Mouse (Mus musculus) hindbrain, embryonic 11.5 days (tissue): ENCODE results near the gene Grk6. TPM values are rescaled to one million over a fixed set of nuclear protein-coding genes. Genes with fewer than 3 reads are reported as not detected.
A peak's percentile ranks its signal among the peaks of the same experiment; 100 is the strongest.

Experiments
- ATAC-seq: fragments of 200-750 bp; cut with Nextera tagmentation; 2 replicates; pipeline ENCODE4 v1.8.0; 2017; ENCODE audit warnings: mild to moderate bottlenecking, moderate TSS enrichment, moderate library complexity; ENCODE audit not compliant: low FRiP score
- DNase-seq: peaks from one replicate; pipeline ENCODE4 v3.0.0-alpha.2; 2015; ENCODE audit warnings: low spot score
- H3K27ac ChIP-seq: fragments of 300-500 bp; sonication (generic); 2 replicates; pipeline ENCODE4 v1.5.1; 2014; ENCODE audit warnings: mild to moderate bottlenecking, low read depth, low read length
- H3K27me3 ChIP-seq: fragments of 300-500 bp; sonication (generic); 2 replicates; pipeline ENCODE4 v1.6.1; 2014; ENCODE audit warnings: mild to moderate bottlenecking, low read length, moderate library complexity, mixed read lengths; ENCODE audit not compliant: control insufficient read depth, insufficient read depth
- H3K36me3 ChIP-seq: fragments of 300-500 bp; sonication (generic); 2 replicates; pipeline ENCODE4 v1.6.1; 2014; ENCODE audit warnings: mild to moderate bottlenecking, low read length, moderate library complexity, mixed read lengths; ENCODE audit not compliant: control insufficient read depth, insufficient read depth
- H3K4me1 ChIP-seq: fragments of 300-500 bp; sonication (generic); replicated peaks from 2 replicates; pipeline ENCODE4 v1.6.1; 2014; ENCODE audit warnings: low read length, mixed read lengths; ENCODE audit not compliant: control insufficient read depth, insufficient read depth
- H3K4me2 ChIP-seq: fragments of 300-500 bp; sonication (generic); replicated peaks from 2 replicates; pipeline ENCODE4 v1.6.1; 2014; ENCODE audit warnings: mild to moderate bottlenecking, low read depth, low read length
- H3K4me3 ChIP-seq: fragments of 300-500 bp; sonication (generic); 2 replicates; pipeline ENCODE4 v1.5.1; 2014; ENCODE audit warnings: low read depth, low read length
- H3K9ac ChIP-seq: fragments of 300-500 bp; sonication (generic); 2 replicates; pipeline ENCODE4 v1.6.1; 2014; ENCODE audit warnings: low read depth, low read length
- H3K9me3 ChIP-seq: fragments of 300-500 bp; sonication (generic); 2 replicates; pipeline ENCODE4 v1.6.1; 2016; ENCODE audit warnings: low read length; ENCODE audit not compliant: control insufficient read depth
- WGBS: fragments of 180-500 bp; shearing (Covaris S2); extraction: QIAGEN DNeasy Blood & Tissue Kit; methylation state at CpG from one replicate; pipeline ENCODE4 v1.1.7; 2014; 5-methylcytosine and 5-hydroxymethylcytosine counted together
- polyA plus RNA-seq: library from polyadenylated mRNA; unstranded; fragments of >200 nt; fragmentation: Nextera tagmentation; extraction: Ambion mirVana; gene quantifications from 2 replicates; pipeline ENCODE4 v1.2.1, GENCODE M21; 2014

The Grk6 gene
- polyA plus RNA-seq, 1 experiment from 2014 or later, result 37.6 TPM

- no peaks in the 10 kb centered on the region for H3K27me3 ChIP-seq
- no peak for ATAC-seq
- H3K4me2 ChIP-seq, result no peak overlapping the region
- 53% methylated on average over 8 of the region's 11 CpGs for WGBS
- H3K4me3 ChIP-seq, result no peak overlapping the region
- H3K27ac ChIP-seq, result no peak overlapping the region
- no peaks in the 10 kb centered on the region for H3K9me3 ChIP-seq
- peak; percentile 43 for DNase-seq
- peaks cover 13% of the 10 kb centered on the region for H3K4me1 ChIP-seq
- peaks cover 13% of the 10 kb centered on the region for H3K36me3 ChIP-seq
- no peak overlapping the region for H3K9ac ChIP-seq
These were observed 63.0 kb downstream of the Grk6 start for GRCm38 (mm10) chr13:55507877-55508276.

- 93% methylated on average over 10 of the region's 10 CpGs for WGBS
- no peak overlapping the region for H3K4me2 ChIP-seq
- ATAC-seq (no peak), DNase-seq (no peak)
- no peak overlapping the region for H3K4me3 ChIP-seq
- no peak overlapping the region for H3K27ac ChIP-seq
- H3K9ac ChIP-seq, result no peak overlapping the region
- H3K27me3 ChIP-seq, result no peaks in the 10 kb centered on the region
- no peaks in the 10 kb centered on the region for H3K9me3 ChIP-seq
- H3K36me3 ChIP-seq, result peaks cover 8% of the 10 kb centered on the region
- peaks cover 13% of the 10 kb centered on the region for H3K4me1 ChIP-seq
These were observed 63.7 kb downstream of the Grk6 start for GRCm38 (mm10) chr13:55508531-55508930.

GRCm38 (mm10) chr13:55510332-55510667, 65.4 kb downstream of the Grk6 start:
- Histone ChIP-seq H3K4me1 (peaks cover 13% of the 10 kb centered on the region), H3K27me3 (no peaks in the 10 kb centered on the region; the same call in 1 of the 2 replicates), H3K9me3 (no peaks in the 10 kb centered on the region), H3K9ac (peak overlapping the region; percentile 16; the same call in 1 of the 2 replicates), H3K36me3 (peaks cover 7% of the 10 kb centered on the region), H3K4me3 (no peak overlapping the region), H3K4me2 (no peak overlapping the region), H3K27ac (no peak overlapping the region)
- 51% methylated on average over 3 of the region's 3 CpGs for WGBS
- ATAC-seq (0 out of 2 replicates have a peak, but pooled peaks have one; percentile 3), DNase-seq (no peak)

Other genes starting within 250 kb of the Grk6 start
- 64.5 and 108 TPM in 2 replicates for gene Nsd1, start 235.3 kb upstream of the Grk6 start, polyA plus RNA-seq
- 433 and 450 TPM in 2 replicates for gene Prelid1, start 124.6 kb upstream of the Grk6 start, polyA plus RNA-seq
- gene Rab24, start 123.1 kb upstream of the Grk6 start, polyA plus RNA-seq, result 90.2 and 90.9 TPM in 2 replicates
- gene Mxd3, start 115.2 kb upstream of the Grk6 start, polyA plus RNA-seq, result 28.4 and 30.5 TPM in 2 replicates
- gene Lman2, start 82.3 kb upstream of the Grk6 start, polyA plus RNA-seq, result 64.8 and 77.3 TPM in 2 replicates
- 0.42 and 0.48 TPM in 2 replicates for gene Rgs14, start 75.3 kb upstream of the Grk6 start, polyA plus RNA-seq
- gene Slc34a1, start 46.9 kb upstream of the Grk6 start, polyA plus RNA-seq, result not detected in 2 replicates
- gene Pfn3, start 29.8 kb upstream of the Grk6 start, polyA plus RNA-seq, result not detected in 2 replicates
- 0.28 TPM in 1 of 2 replicates, not detected in the other for gene F12, start 18.3 kb upstream of the Grk6 start, polyA plus RNA-seq
- gene Prr7, start 19.2 kb downstream of the Grk6 start, polyA plus RNA-seq, result 2.4 and 2.5 TPM in 2 replicates
- gene Dbn1, start 43.0 kb downstream of the Grk6 start, polyA plus RNA-seq, result 277 and 314 TPM in 2 replicates
- 135 and 152 TPM in 2 replicates for gene Pdlim7, start 68.6 kb downstream of the Grk6 start, polyA plus RNA-seq
- gene Dok3, start 84.2 kb downstream of the Grk6 start, polyA plus RNA-seq, result 2.2 and 2.8 TPM in 2 replicates
- gene Ddx41, start 91.6 kb downstream of the Grk6 start, polyA plus RNA-seq, result 67.6 and 75.0 TPM in 2 replicates
- gene Fam193b, start 126.0 kb downstream of the Grk6 start, polyA plus RNA-seq, result 44.5 and 45.9 TPM in 2 replicates
- gene Tmed9, start 128.7 kb downstream of the Grk6 start, polyA plus RNA-seq, result 50.1 and 63.8 TPM in 2 replicates
- gene B4galt7, start 154.8 kb downstream of the Grk6 start, polyA plus RNA-seq, result 23.2 and 27.7 TPM in 2 replicates
- gene Caml, start 177.9 kb downstream of the Grk6 start, polyA plus RNA-seq, result 70.5 and 73.4 TPM in 2 replicates
- gene Ddx46, start 190.0 kb downstream of the Grk6 start, polyA plus RNA-seq, result 47.2 and 50.8 TPM in 2 replicates
- 69.5 and 74.3 TPM in 2 replicates for gene B230219D22Rik, start 248.1 kb downstream of the Grk6 start, polyA plus RNA-seq